Mouse (Mus musculus) forebrain, embryonic 12.5 days (tissue): ENCODE data around the gene Pphln1. TPM values are rescaled to one million over a fixed set of nuclear protein-coding genes. Genes with fewer than 3 reads are reported as not detected.

Experiments
- ATAC-seq: fragments of 200-750 bp; cut with Nextera tagmentation; 2 replicates; pipeline ENCODE4 v1.8.0; 2017; ENCODE audit warnings: moderate TSS enrichment; ENCODE audit not compliant: low FRiP score
- H3K27ac ChIP-seq: fragments of 300-500 bp; sonication (generic); 2 replicates; pipeline ENCODE4 v1.5.1; 2016; ENCODE audit warnings: mild to moderate bottlenecking
- H3K27me3 ChIP-seq: fragments of 300-500 bp; sonication (generic); 2 replicates; pipeline ENCODE4 v1.6.1; 2016; ENCODE audit warnings: mild to moderate bottlenecking
- H3K36me3 ChIP-seq: fragments of 300-500 bp; sonication (generic); replicated peaks from 2 replicates; pipeline ENCODE4 v1.6.1; 2016; ENCODE audit warnings: mild to moderate bottlenecking
- H3K4me1 ChIP-seq: fragments of 300-500 bp; sonication (generic); 2 replicates; pipeline ENCODE4 v1.6.1; 2016
- H3K4me2 ChIP-seq: fragments of 300-500 bp; sonication (generic); 2 replicates; pipeline ENCODE4 v1.6.1; 2016; ENCODE audit warnings: mild to moderate bottlenecking, moderate library complexity
- H3K4me3 ChIP-seq: fragments of 300-500 bp; sonication (generic); replicated peaks from 2 replicates; pipeline ENCODE4 v1.5.1; 2016; ENCODE audit warnings: mild to moderate bottlenecking
- H3K9ac ChIP-seq: fragments of 300-500 bp; sonication (generic); 2 replicates; pipeline ENCODE4 v1.6.1; 2016; ENCODE audit warnings: mild to moderate bottlenecking
- H3K9me3 ChIP-seq: fragments of 300-500 bp; sonication (generic); 2 replicates; pipeline ENCODE4 v1.6.1; 2016
- WGBS: fragments of 180-500 bp; shearing (Covaris S2); methylation state at CpG from one replicate; pipeline ENCODE4 v1.1.7; 2016; 5-methylcytosine and 5-hydroxymethylcytosine counted together
- polyA plus RNA-seq: library from polyadenylated mRNA; unstranded; fragments of >200 nt; fragmentation: Nextera tagmentation; extraction: Ambion mirVana; gene quantifications from 2 replicates; pipeline ENCODE4 v1.2.1, GENCODE M21; 2016

Pphln1 gene
- polyA plus RNA-seq, 1 experiment from 2014 or later, result 86.9 TPM

- Histone ChIP-seq H3K4me1 (peaks cover 18% of the 10 kb centered on the region), H3K27me3 (no peaks in the 10 kb centered on the region), H3K27ac (no peak overlapping the region), H3K9me3 (no peaks in the 10 kb centered on the region), H3K36me3 (no peaks in the 10 kb centered on the region; the same call in 1 of the 2 replicates), H3K4me2 (no peak overlapping the region), H3K9ac (no peak overlapping the region), H3K4me3 (no peak overlapping the region)
- WGBS, result 93% methylated on average over 2 of the region's 2 CpGs
- ATAC-seq, result no peak
Measured at GRCm38 (mm10) chr15:93402730-93403129, 4.6 kb downstream of the Pphln1 start.

GRCm38 (mm10) chr15:93404849-93405248, 6.7 kb downstream of the Pphln1 start:
- no peaks in the 10 kb centered on the region for H3K27me3 ChIP-seq
- peaks cover 8% of the 10 kb centered on the region for H3K4me1 ChIP-seq
- no peaks in the 10 kb centered on the region for H3K9me3 ChIP-seq
- no peak overlapping the region for H3K27ac ChIP-seq
- no peak for ATAC-seq
- no peaks in the 10 kb centered on the region; the same call in 1 of the 2 replicates for H3K36me3 ChIP-seq
- H3K4me3 ChIP-seq, result no peak overlapping the region
- no peak overlapping the region for H3K4me2 ChIP-seq
- no peak overlapping the region for H3K9ac ChIP-seq

- Histone ChIP-seq H3K9me3 (no peaks in the 10 kb centered on the region), H3K27me3 (no peaks in the 10 kb centered on the region), H3K4me1 (peaks cover 5% of the 10 kb centered on the region; the same call in 1 of the 2 replicates), H3K27ac (no peak overlapping the region), H3K4me2 (no peak overlapping the region), H3K4me3 (no peak overlapping the region), H3K9ac (no peak overlapping the region), H3K36me3 (peaks cover under 1% of the 10 kb centered on the region; the same call in 1 of the 2 replicates)
- 93% methylated on average over 7 of the region's 7 CpGs for WGBS
- no peak for ATAC-seq
Measured at GRCm38 (mm10) chr15:93405446-93405986, 7.4 kb downstream of the Pphln1 start.

GRCm38 (mm10) chr15:93406492-93406891, 8.3 kb downstream of the Pphln1 start:
- H3K27me3 ChIP-seq, result no peaks in the 10 kb centered on the region
- H3K9me3 ChIP-seq, result no peaks in the 10 kb centered on the region
- H3K27ac ChIP-seq, result no peak overlapping the region
- peaks cover 7% of the 10 kb centered on the region for H3K36me3 ChIP-seq
- H3K4me2 ChIP-seq, result no peak overlapping the region
- H3K4me3 ChIP-seq, result no peak overlapping the region
- no peak for ATAC-seq
- peaks cover 4% of the 10 kb centered on the region; the same call in 1 of the 2 replicates for H3K4me1 ChIP-seq
- H3K9ac ChIP-seq, result no peak overlapping the region
- WGBS, result 91% methylated on average over 5 of the region's 5 CpGs

- WGBS, result 97% methylated on average over 3 of the region's 3 CpGs
Measured at GRCm38 (mm10) chr15:93412445-93412844, 14.3 kb downstream of the Pphln1 start.

GRCm38 (mm10) chr15:93414456-93414855, 16.3 kb downstream of the Pphln1 start:
- H3K36me3 ChIP-seq, result peaks cover 27% of the 10 kb centered on the region
- WGBS, result 92% methylated on average over 9 of the region's 9 CpGs
- H3K27ac ChIP-seq, result no peak overlapping the region
- no peak overlapping the region for H3K4me2 ChIP-seq
- ATAC-seq, result no peak
- no peaks in the 10 kb centered on the region for H3K9me3 ChIP-seq
- no peaks in the 10 kb centered on the region for H3K27me3 ChIP-seq
- no peaks in the 10 kb centered on the region for H3K4me1 ChIP-seq
- H3K9ac ChIP-seq, result no peak overlapping the region
- H3K4me3 ChIP-seq, result no peak overlapping the region

More at GRCm38 (mm10) chr15:93412445-93412844, 14.3 kb downstream of the Pphln1 start:
- Histone ChIP-seq H3K9me3 (no peaks in the 10 kb centered on the region), H3K27ac (no peak overlapping the region), H3K4me1 (no peaks in the 10 kb centered on the region), H3K36me3 (peaks cover 27% of the 10 kb centered on the region), H3K9ac (no peak overlapping the region), H3K4me3 (no peak overlapping the region), H3K4me2 (no peak overlapping the region), H3K27me3 (no peaks in the 10 kb centered on the region)
- ATAC-seq, result no peak

- Histone ChIP-seq H3K27ac (no peak overlapping the region), H3K9ac (no peak overlapping the region), H3K4me3 (no peak overlapping the region), H3K4me2 (no peak overlapping the region), H3K36me3 (peaks cover 23% of the 10 kb centered on the region), H3K9me3 (no peaks in the 10 kb centered on the region), H3K4me1 (no peaks in the 10 kb centered on the region), H3K27me3 (no peaks in the 10 kb centered on the region)
- ATAC-seq, result no peak
- WGBS, result 91% methylated on average over 6 of the region's 6 CpGs
Measured at GRCm38 (mm10) chr15:93416300-93416699, 18.1 kb downstream of the Pphln1 start.

GRCm38 (mm10) chr15:93420596-93420995, 22.4 kb downstream of the Pphln1 start:
- H3K27me3 ChIP-seq, result no peaks in the 10 kb centered on the region
- no peaks in the 10 kb centered on the region for H3K9me3 ChIP-seq
- no peak overlapping the region for H3K27ac ChIP-seq
- no peak overlapping the region for H3K9ac ChIP-seq
- peaks cover 21% of the 10 kb centered on the region for H3K36me3 ChIP-seq
- no peak for ATAC-seq
- 86% methylated on average over 7 of the region's 7 CpGs for WGBS
- H3K4me1 ChIP-seq, result no peaks in the 10 kb centered on the region
- no peak overlapping the region for H3K4me3 ChIP-seq
- no peak overlapping the region for H3K4me2 ChIP-seq

GRCm38 (mm10) chr15:93422537-93422936, 24.4 kb downstream of the Pphln1 start:
- ATAC-seq, result no peak
- Histone ChIP-seq H3K36me3 (peaks cover 23% of the 10 kb centered on the region), H3K9ac (no peak overlapping the region), H3K27ac (no peak overlapping the region), H3K9me3 (no peaks in the 10 kb centered on the region), H3K27me3 (no peaks in the 10 kb centered on the region), H3K4me3 (no peak overlapping the region), H3K4me1 (no peaks in the 10 kb centered on the region), H3K4me2 (no peak overlapping the region)
- 93% methylated on average over 1 of the region's 1 CpGs for WGBS

- H3K27ac ChIP-seq, result no peak overlapping the region
- no peaks in the 10 kb centered on the region for H3K4me1 ChIP-seq
- ATAC-seq, result no peak
- no peak overlapping the region for H3K4me3 ChIP-seq
- H3K9ac ChIP-seq, result no peak overlapping the region
- no peaks in the 10 kb centered on the region for H3K27me3 ChIP-seq
- 80% methylated on average over 11 of the region's 11 CpGs for WGBS
- H3K9me3 ChIP-seq, result no peaks in the 10 kb centered on the region
- no peak overlapping the region for H3K4me2 ChIP-seq
- peaks cover 7% of the 10 kb centered on the region for H3K36me3 ChIP-seq
Measured at GRCm38 (mm10) chr15:93433811-93434210, 35.7 kb downstream of the Pphln1 start.

GRCm38 (mm10) chr15:93435998-93436397, 37.8 kb downstream of the Pphln1 start:
- no peak overlapping the region for H3K4me3 ChIP-seq
- H3K27me3 ChIP-seq, result no peaks in the 10 kb centered on the region
- 91% methylated on average over 12 of the region's 12 CpGs for WGBS
- no peak for ATAC-seq
- no peaks in the 10 kb centered on the region for H3K9me3 ChIP-seq
- no peaks in the 10 kb centered on the region for H3K4me1 ChIP-seq
- H3K27ac ChIP-seq, result no peak overlapping the region
- H3K9ac ChIP-seq, result no peak overlapping the region
- peaks cover 7% of the 10 kb centered on the region for H3K36me3 ChIP-seq
- H3K4me2 ChIP-seq, result no peak overlapping the region

- 45% methylated on average over 5 of the region's 5 CpGs for WGBS
- Histone ChIP-seq H3K4me2 (no peak overlapping the region), H3K36me3 (peaks cover 24% of the 10 kb centered on the region), H3K27ac (no peak overlapping the region), H3K4me3 (no peak overlapping the region), H3K9ac (no peak overlapping the region), H3K4me1 (no peaks in the 10 kb centered on the region), H3K27me3 (no peaks in the 10 kb centered on the region), H3K9me3 (no peaks in the 10 kb centered on the region)
- ATAC-seq, result 0 out of 2 replicates have a peak, but pooled peaks have one; percentile 20
Measured at GRCm38 (mm10) chr15:93438663-93439062, 40.5 kb downstream of the Pphln1 start.

- H3K27me3 ChIP-seq, result no peaks in the 10 kb centered on the region
- no peak overlapping the region for H3K4me2 ChIP-seq
- H3K27ac ChIP-seq, result no peak overlapping the region
- no peak overlapping the region for H3K4me3 ChIP-seq
- 91% methylated on average over 4 of the region's 4 CpGs for WGBS
- no peaks in the 10 kb centered on the region for H3K9me3 ChIP-seq
- ATAC-seq, result no peak
- no peak overlapping the region for H3K9ac ChIP-seq
- no peaks in the 10 kb centered on the region for H3K4me1 ChIP-seq
- peaks cover 38% of the 10 kb centered on the region for H3K36me3 ChIP-seq
Measured at GRCm38 (mm10) chr15:93442271-93442670, 44.1 kb downstream of the Pphln1 start.
